Mouse (Mus musculus): ENCODE data around the gene Mical2. TPM values are rescaled to one million over a fixed set of nuclear protein-coding genes. Genes with fewer than 3 reads are reported as not detected.

The Mical2 gene
- polyA plus RNA-seq, 1 experiment from 2014 or later = 156 TPM

- Histone ChIP-seq H3K9ac (peak overlapping the region; percentile 64), H3K4me2 (no peak overlapping the region), H3K4me3 (no peak overlapping the region), H3K36me3 (peaks cover 54% of the 10 kb centered on the region), H3K4me1 (replicated peaks) (peaks cover 91% of the 10 kb centered on the region), H3K27ac (ENCODE audit: poor library complexity, severe bottlenecking) (peak overlapping the region; percentile 95), H3K27me3 (replicated peaks) (no peaks in the 10 kb centered on the region), H3K9me3 (replicated peaks) (no peaks in the 10 kb centered on the region)
- WGBS = 58% methylated on average over 4 of the region's 4 CpGs
- no peak for ATAC-seq (ENCODE audit: insufficient number of reproducible peaks, low FRiP score)
Observed at GRCm38 (mm10) chr7:112259286-112259685, 33.6 kb downstream of the Mical2 start.

GRCm38 (mm10) chr7:112261121-112261520, 35.5 kb downstream of the Mical2 start:
- WGBS = 49% methylated on average over 5 of the region's 5 CpGs
- Histone ChIP-seq H3K4me3 (no peak overlapping the region), H3K9ac (no peak overlapping the region), H3K9me3 (replicated peaks) (no peaks in the 10 kb centered on the region), H3K27me3 (replicated peaks) (no peaks in the 10 kb centered on the region), H3K4me1 (replicated peaks) (peaks cover 93% of the 10 kb centered on the region), H3K27ac (ENCODE audit: poor library complexity, severe bottlenecking) (peak overlapping the region; percentile 99), H3K4me2 (no peak overlapping the region), H3K36me3 (peaks cover 39% of the 10 kb centered on the region)
- ATAC-seq (ENCODE audit: insufficient number of reproducible peaks, low FRiP score) = no peak

GRCm38 (mm10) chr7:112267266-112267665, 41.6 kb downstream of the Mical2 start:
- 47% methylated on average over 5 of the region's 5 CpGs for WGBS
- Histone ChIP-seq H3K4me1 (replicated peaks) (peaks cover 99% of the 10 kb centered on the region), H3K36me3 (peaks cover 25% of the 10 kb centered on the region), H3K9ac (peak overlapping the region; percentile 47), H3K27ac (ENCODE audit: poor library complexity, severe bottlenecking) (peak overlapping the region; percentile 99), H3K4me2 (no peak overlapping the region), H3K27me3 (replicated peaks) (no peaks in the 10 kb centered on the region), H3K9me3 (replicated peaks) (no peaks in the 10 kb centered on the region), H3K4me3 (no peak overlapping the region)
- no peak for ATAC-seq (ENCODE audit: insufficient number of reproducible peaks, low FRiP score)

GRCm38 (mm10) chr7:112268761-112269425, 43.2 kb downstream of the Mical2 start:
- H3K27ac ChIP-seq (ENCODE audit: poor library complexity, severe bottlenecking) = peak overlapping the region; percentile 99
- ATAC-seq (ENCODE audit: insufficient number of reproducible peaks, low FRiP score) = no peak

GRCm38 (mm10) chr7:112270870-112271269, 45.2 kb downstream of the Mical2 start:
- peak overlapping the region; percentile 99 for H3K27ac ChIP-seq (ENCODE audit: poor library complexity, severe bottlenecking)

More at GRCm38 (mm10) chr7:112268761-112269425, 43.2 kb downstream of the Mical2 start:
- Histone ChIP-seq H3K4me2 (peak overlapping the region; percentile 22), H3K9me3 (replicated peaks) (no peaks in the 10 kb centered on the region), H3K36me3 (peaks cover 28% of the 10 kb centered on the region), H3K4me1 (replicated peaks) (peaks cover 99% of the 10 kb centered on the region), H3K4me3 (no peak overlapping the region), H3K9ac (peak overlapping the region; percentile 49), H3K27me3 (replicated peaks) (no peaks in the 10 kb centered on the region)
- 24% methylated on average over 15 of the region's 15 CpGs for WGBS

GRCm38 (mm10) chr7:112271627-112272026, 46.0 kb downstream of the Mical2 start:
- no peaks in the 10 kb centered on the region for H3K27me3 ChIP-seq (replicated peaks)
- no peak overlapping the region for H3K4me2 ChIP-seq
- 84% methylated on average over 3 of the region's 3 CpGs for WGBS
- H3K27ac ChIP-seq (ENCODE audit: poor library complexity, severe bottlenecking) = peak overlapping the region; percentile 99
- H3K4me3 ChIP-seq = no peak overlapping the region
- H3K9ac ChIP-seq = peak overlapping the region; percentile 33
- ATAC-seq (ENCODE audit: insufficient number of reproducible peaks, low FRiP score) = no peak
- H3K36me3 ChIP-seq = peaks cover 43% of the 10 kb centered on the region
- H3K4me1 ChIP-seq (replicated peaks) = peaks cover 99% of the 10 kb centered on the region
- H3K9me3 ChIP-seq (replicated peaks) = no peaks in the 10 kb centered on the region

More at GRCm38 (mm10) chr7:112270870-112271269, 45.2 kb downstream of the Mical2 start:
- Histone ChIP-seq H3K4me2 (no peak overlapping the region), H3K36me3 (peaks cover 43% of the 10 kb centered on the region), H3K4me3 (no peak overlapping the region), H3K9ac (peak overlapping the region; percentile 33; the same call in 1 of the 2 replicates), H3K9me3 (replicated peaks) (no peaks in the 10 kb centered on the region), H3K27me3 (replicated peaks) (no peaks in the 10 kb centered on the region), H3K4me1 (replicated peaks) (peaks cover 99% of the 10 kb centered on the region)
- 59% methylated on average over 5 of the region's 5 CpGs for WGBS
- ATAC-seq (ENCODE audit: insufficient number of reproducible peaks, low FRiP score) = peak; percentile 56

- no peaks in the 10 kb centered on the region for H3K9me3 ChIP-seq (replicated peaks)
- peak overlapping the region; percentile 99 for H3K27ac ChIP-seq (ENCODE audit: poor library complexity, severe bottlenecking)
- H3K4me3 ChIP-seq = no peak overlapping the region
- WGBS = 31% methylated on average over 5 of the region's 5 CpGs
- H3K9ac ChIP-seq = peak overlapping the region; percentile 44
- peaks cover 97% of the 10 kb centered on the region for H3K4me1 ChIP-seq (replicated peaks)
- no peak for ATAC-seq (ENCODE audit: insufficient number of reproducible peaks, low FRiP score)
- H3K36me3 ChIP-seq = peaks cover 43% of the 10 kb centered on the region
- no peaks in the 10 kb centered on the region for H3K27me3 ChIP-seq (replicated peaks)
- H3K4me2 ChIP-seq = no peak overlapping the region
Observed at GRCm38 (mm10) chr7:112272692-112273091, 47.0 kb downstream of the Mical2 start.

GRCm38 (mm10) chr7:112273451-112273850, 47.8 kb downstream of the Mical2 start:
- Histone ChIP-seq H3K9me3 (replicated peaks) (no peaks in the 10 kb centered on the region), H3K4me1 (replicated peaks) (peaks cover 96% of the 10 kb centered on the region), H3K4me3 (no peak overlapping the region), H3K36me3 (peaks cover 43% of the 10 kb centered on the region), H3K9ac (peak overlapping the region; percentile 44; the same call in 1 of the 2 replicates), H3K4me2 (no peak overlapping the region), H3K27me3 (replicated peaks) (no peaks in the 10 kb centered on the region), H3K27ac (ENCODE audit: poor library complexity, severe bottlenecking) (peak overlapping the region; percentile 99)
- 45% methylated on average over 6 of the region's 6 CpGs for WGBS
- ATAC-seq (ENCODE audit: insufficient number of reproducible peaks, low FRiP score) = no peak

GRCm38 (mm10) chr7:112274611-112275010, 49.0 kb downstream of the Mical2 start:
- no peaks in the 10 kb centered on the region for H3K9me3 ChIP-seq (replicated peaks)
- H3K27ac ChIP-seq (ENCODE audit: poor library complexity, severe bottlenecking) = peak overlapping the region; percentile 99
- no peak overlapping the region for H3K4me2 ChIP-seq
- H3K27me3 ChIP-seq (replicated peaks) = no peaks in the 10 kb centered on the region
- peak overlapping the region; percentile 44; the same call in 1 of the 2 replicates for H3K9ac ChIP-seq
- peaks cover 96% of the 10 kb centered on the region for H3K4me1 ChIP-seq (replicated peaks)
- WGBS = 79% methylated on average over 2 of the region's 2 CpGs
- no peak for ATAC-seq (ENCODE audit: insufficient number of reproducible peaks, low FRiP score)
- H3K36me3 ChIP-seq = peaks cover 46% of the 10 kb centered on the region
- no peak overlapping the region for H3K4me3 ChIP-seq

- Histone ChIP-seq H3K4me1 (replicated peaks) (peaks cover 96% of the 10 kb centered on the region), H3K27me3 (replicated peaks) (no peaks in the 10 kb centered on the region), H3K9me3 (replicated peaks) (no peaks in the 10 kb centered on the region), H3K4me2 (no peak overlapping the region), H3K36me3 (peaks cover 46% of the 10 kb centered on the region), H3K9ac (peak overlapping the region; percentile 47; the same call in 1 of the 2 replicates), H3K4me3 (no peak overlapping the region), H3K27ac (ENCODE audit: poor library complexity, severe bottlenecking) (peak overlapping the region; percentile 99)
- no peak for ATAC-seq (ENCODE audit: insufficient number of reproducible peaks, low FRiP score)
- WGBS = 52% methylated on average over 3 of the region's 3 CpGs
Observed at GRCm38 (mm10) chr7:112275093-112275492, 49.4 kb downstream of the Mical2 start.

- Histone ChIP-seq H3K4me3 (no peak overlapping the region), H3K9me3 (replicated peaks) (no peaks in the 10 kb centered on the region), H3K27me3 (replicated peaks) (no peaks in the 10 kb centered on the region), H3K4me1 (replicated peaks) (peaks cover 96% of the 10 kb centered on the region), H3K36me3 (peaks cover 50% of the 10 kb centered on the region), H3K4me2 (no peak overlapping the region), H3K27ac (ENCODE audit: poor library complexity, severe bottlenecking) (peak overlapping the region; percentile 99), H3K9ac (peak overlapping the region; percentile 29; the same call in 1 of the 2 replicates)
- no peak for ATAC-seq (ENCODE audit: insufficient number of reproducible peaks, low FRiP score)
- 22% methylated on average over 2 of the region's 2 CpGs for WGBS
Observed at GRCm38 (mm10) chr7:112275883-112276282, 50.2 kb downstream of the Mical2 start.
